Mouse (Mus musculus) spleen, embryonic (tissue): ENCODE data around the gene Olfr71.

Source experiments
- CTCF ChIA-PET: fragments of 350-600 bp; sonication (Branson Sonifier 250); formaldehyde crosslinking; loops from one replicate; lab custom pipeline; 2022; lab: Charles Lee

Gene Olfr71

DNA sequence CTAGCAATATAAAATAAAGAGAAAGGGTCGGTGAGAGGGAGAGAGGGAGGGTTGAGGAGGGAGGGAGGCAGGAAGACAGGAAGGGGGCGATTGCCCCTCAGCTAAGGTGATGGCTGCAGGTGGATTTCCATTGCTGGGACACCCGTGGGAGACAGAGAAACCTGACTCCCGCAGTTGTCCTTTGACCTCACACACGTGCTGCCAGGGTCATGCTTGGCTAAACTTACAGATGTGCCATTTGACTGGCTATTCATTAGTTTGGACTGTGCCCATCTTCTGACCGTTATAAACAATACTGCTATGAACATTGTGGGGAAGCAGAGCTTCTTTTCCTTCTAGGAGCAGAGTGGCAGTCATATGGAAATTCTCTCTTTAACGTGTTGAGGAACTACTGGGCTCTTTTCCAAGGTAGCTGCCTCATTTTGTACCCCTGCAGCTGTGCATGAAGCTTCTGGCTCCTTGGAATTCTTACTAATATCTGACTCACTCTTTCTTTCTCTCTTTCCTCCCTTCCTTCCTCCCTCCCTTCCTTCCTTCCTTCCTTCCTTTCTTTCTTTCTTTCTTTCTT lies 3.7 kb upstream of the Olfr71 start:
- CTCF ChIA-PET = no interaction called here

DNA sequence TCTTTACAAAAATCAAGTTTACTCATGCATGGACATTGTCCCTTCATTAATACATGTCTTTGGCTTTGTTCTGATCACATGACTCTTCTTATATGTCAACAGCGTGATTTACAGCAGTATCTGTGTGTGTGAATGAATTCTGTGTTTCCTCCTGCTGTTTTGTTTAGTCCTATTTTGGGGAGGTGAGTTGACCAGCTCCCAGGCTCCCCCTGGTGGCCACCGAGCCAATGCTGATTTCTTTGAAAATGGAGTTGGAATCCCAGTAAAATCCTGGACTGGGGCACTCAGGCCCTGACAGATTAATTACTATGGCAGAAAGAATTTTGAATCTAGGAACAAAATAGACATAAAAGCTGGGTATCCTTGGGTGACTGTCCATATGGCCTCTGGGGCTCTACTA lies 1.8 kb upstream of the Olfr71 start:
- CTCF ChIA-PET = interaction anchor here (0.9 to 1.3 kb wide), 2 partner anchors 82 to 280 kb away, joined by 3 to 6 read pairs; no protein-coding TSS in a partner anchor

DNA sequence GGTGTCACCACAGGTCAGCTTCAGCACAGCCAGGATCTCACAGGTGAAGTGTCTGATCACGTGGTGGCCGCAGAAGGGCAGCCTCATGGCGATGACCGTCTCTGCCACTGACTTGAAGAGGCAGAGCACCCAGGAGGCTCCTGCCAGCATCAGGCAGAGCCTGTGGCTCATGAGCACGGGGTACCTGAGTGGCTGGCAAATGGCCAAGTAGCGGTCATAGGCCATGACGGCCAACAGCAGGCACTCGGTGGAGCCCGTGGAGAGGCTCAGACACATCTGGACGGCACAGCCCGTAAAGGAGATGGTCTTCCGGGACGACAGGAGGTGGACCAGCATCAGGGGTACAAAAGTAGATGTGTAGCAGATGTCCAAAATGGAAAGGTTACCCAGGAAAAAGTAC lies 4.1 kb downstream of the Olfr71 start:
- CTCF ChIA-PET = no interaction called here

GRCm38 (mm10) chr4:43703851-43704250 lies 6.2 kb downstream of the Olfr71 start:
- CTCF ChIA-PET = no interaction called here

- CTCF ChIA-PET = no interaction called here
These were observed 6.6 kb downstream of the Olfr71 start for GRCm38 (mm10) chr4:43703439-43703838.

DNA sequence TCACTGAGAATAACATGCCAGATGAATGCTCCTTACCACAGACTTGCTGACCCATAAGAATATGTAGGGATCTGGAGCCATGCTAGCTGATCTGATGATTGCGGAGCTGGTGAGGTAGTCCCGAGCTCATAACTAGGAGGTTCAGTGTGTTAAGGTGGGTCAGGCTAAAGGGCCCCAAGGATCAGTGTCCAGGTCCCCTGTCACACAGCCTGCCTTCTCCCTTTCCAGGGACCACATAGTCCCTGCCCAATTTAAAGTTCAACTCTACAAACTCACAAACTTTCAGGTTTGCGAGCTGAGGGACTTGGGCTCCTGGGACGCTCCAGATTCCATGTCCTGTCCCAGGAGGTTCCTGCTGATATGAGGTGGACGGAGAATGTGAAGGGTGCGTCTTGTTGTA lies 9.3 kb downstream of the Olfr71 start, which contains the start of gene Olfr70:
Gene Olfr70 (minus strand): TSS at position 101 of the 400 bp plus-strand sequence.
- CTCF ChIA-PET = no interaction called here

GRCm38 (mm10) chr4:43696561-43696960 lies 13.5 kb downstream of the Olfr71 start:
- CTCF ChIA-PET = no interaction called here

GRCm38 (mm10) chr4:43695249-43695671 lies 14.8 kb downstream of the Olfr71 start:
- CTCF ChIA-PET = no interaction called here

- CTCF ChIA-PET = no interaction called here
These were observed 15.4 kb downstream of the Olfr71 start for GRCm38 (mm10) chr4:43694439-43695248.

- CTCF ChIA-PET = no interaction called here
These were observed 16.2 kb downstream of the Olfr71 start for GRCm38 (mm10) chr4:43693806-43694241.

GRCm38 (mm10) chr4:43691026-43691425 lies 19.0 kb downstream of the Olfr71 start:
- CTCF ChIA-PET = no interaction called here

DNA sequence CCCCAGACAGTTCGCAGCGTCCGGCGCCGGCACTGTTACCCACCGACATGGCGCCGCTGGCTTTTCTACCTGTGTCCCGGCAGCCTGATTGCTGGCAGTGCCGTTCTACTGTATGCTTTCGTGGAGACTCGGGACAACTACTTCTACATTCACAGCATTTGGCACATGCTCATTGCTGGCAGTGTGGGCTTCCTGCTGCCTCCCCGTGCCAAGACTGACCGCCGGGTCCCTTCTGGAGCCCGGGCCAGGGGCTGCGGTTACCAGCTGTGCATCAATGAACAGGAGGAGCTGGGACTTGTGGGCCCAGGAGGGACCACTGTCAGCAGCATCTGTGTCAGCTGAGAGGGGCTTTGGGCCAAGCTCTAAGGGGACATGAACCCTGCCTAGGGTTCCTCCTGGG lies 20.0 kb downstream of the Olfr71 start:
- CTCF ChIA-PET = no interaction called here

GRCm38 (mm10) chr4:43679416-43680043 lies 30.5 kb downstream of the Olfr71 start:
- CTCF ChIA-PET = no interaction called here

DNA sequence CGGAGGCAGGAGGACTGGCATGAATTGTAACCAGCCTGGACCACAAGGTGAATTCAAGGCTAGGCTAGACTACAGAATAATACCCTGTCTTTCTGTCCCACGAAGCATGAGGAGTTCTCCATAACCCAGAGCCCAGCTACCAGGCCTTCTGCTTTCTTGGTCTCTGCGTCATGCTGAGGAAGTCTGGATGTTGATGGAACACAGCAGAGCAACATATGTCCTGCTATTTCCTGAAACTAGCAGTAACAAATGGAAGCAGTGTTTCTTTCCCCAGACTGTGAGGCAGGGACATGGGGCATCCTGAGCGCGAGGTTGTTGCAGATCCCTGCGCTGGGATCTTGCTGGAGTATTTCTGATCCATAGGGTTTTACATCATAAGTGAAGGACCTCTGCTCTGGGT lies 31.5 kb downstream of the Olfr71 start:
- CTCF ChIA-PET = no interaction called here

DNA sequence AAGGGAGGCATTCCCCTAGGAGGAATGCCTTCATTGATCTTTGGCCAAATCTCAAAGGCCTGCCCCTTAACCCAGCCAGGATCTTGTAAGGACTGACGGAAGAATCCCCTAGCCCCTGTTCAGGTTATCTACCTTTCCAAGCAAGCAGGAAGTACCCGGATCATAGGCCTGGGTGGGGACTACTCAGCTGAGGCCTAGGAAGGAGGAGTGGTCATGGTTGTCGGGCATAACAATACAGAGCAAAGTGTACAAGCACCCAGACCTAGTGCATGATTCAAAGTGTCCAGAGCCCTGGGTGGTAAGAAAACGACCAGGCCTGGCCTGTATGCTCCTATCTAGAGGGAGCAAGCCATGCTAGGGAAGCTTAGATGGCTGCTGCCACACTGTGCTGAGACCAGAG lies 34.4 kb downstream of the Olfr71 start:
- CTCF ChIA-PET = no interaction called here

- CTCF ChIA-PET = no interaction called here
These were observed 35.1 kb downstream of the Olfr71 start for GRCm38 (mm10) chr4:43674974-43675373.

DNA sequence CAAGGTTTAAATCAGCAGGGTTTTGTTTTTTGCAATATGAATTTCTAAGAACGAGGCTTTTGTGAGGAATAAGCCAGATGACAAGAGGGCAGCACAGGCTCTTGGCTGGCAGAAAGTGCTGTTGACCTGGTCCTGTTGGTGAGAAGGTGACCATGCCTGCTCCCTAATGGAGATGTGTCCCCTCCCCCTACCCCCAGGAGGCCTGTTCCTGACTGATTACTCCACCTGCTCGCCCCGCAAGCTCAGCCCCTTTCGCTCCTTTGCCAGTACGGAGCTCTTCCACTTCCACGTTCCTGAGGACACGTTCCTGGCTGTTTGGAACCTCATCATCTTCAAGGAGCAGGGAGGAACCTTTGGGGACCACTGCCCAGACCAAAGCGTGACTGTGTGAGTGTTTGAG lies 36.4 kb downstream of the Olfr71 start:
- CTCF ChIA-PET = no interaction called here

DNA sequence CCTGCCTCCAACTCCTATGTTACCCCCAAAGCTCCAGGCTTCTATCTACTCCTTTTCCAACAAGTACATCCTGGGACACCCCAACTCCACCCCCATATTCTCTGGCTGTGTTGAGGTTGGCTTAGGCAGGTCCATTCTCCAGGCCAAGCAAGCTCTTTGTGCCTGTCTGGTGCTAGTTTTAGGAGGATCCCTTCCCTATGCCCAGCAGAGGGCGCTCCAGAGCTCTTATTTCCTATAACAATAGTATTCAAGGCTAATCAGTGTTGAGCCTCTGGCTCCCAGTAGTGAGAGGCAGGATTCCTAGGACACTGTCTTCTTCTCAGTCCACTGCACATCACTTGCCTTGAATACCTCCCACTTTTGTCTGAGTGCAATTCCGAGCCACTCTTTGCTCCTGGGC lies 38.0 kb downstream of the Olfr71 start:
- CTCF ChIA-PET = interaction anchor here (1.0 kb wide), 1 partner anchor 39 kb away, joined by 8 read pairs; no protein-coding TSS in a partner anchor

DNA sequence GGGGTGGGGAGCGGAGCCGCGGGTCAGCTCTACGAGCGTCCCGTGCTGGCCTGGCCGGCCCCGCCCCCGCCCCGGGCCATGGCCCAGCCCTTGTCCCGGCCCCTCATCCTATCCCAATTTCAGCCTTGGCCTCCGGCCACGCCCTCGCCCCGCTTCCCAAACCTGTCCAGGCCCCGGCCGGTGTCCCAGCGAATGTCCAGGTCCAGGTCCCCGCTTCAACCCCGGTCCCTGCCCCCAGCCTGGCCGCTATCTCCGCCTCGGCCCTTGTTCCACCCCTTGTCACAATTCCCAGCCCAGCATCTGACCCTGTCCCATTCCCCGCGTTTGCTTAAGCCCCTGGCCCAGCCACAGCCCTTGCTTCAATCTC lies 40.6 kb downstream of the Olfr71 start:
- CTCF ChIA-PET = no interaction called here

GRCm38 (mm10) chr4:43668782-43669427 lies 41.1 kb downstream of the Olfr71 start, which contains the start of the genes Tmem8b and Fam221b:
Tmem8b (plus strand) TSS chr4:43668971.
Fam221b (minus strand) TSS chr4:43669145.
- CTCF ChIA-PET = no interaction called here

DNA sequence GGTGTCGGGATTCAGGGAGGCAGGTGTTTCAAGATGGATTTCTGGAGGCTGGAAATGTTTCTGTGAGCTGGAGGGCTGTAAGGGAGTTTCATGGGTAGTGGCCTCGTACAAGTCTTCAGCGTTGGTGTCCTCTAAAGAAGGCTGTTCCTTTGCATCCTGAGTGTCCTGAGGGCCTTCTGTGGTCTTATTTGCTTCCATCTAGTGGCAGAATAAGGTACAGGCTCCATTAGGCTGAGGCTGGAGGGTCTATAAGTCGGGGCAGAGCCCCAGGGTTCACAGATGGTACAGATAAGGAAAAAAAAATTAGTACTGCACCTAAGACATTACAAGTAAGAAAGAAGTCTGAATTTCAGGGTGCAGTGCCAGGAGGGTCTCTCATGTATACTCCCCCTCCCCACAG lies 43.6 kb downstream of the Olfr71 start:
- CTCF ChIA-PET = no interaction called here

GRCm38 (mm10) chr4:43657146-43657545 lies 52.9 kb downstream of the Olfr71 start:
- CTCF ChIA-PET = interaction anchor here (0.5 kb wide), 1 partner anchor 178 kb away, joined by 4 read pairs; no protein-coding TSS in a partner anchor
